Mouse (Mus musculus): ENCODE data around the gene Tsr2. TPM values are rescaled to one million over a fixed set of nuclear protein-coding genes. Genes with fewer than 3 reads are reported as not detected.

Gene Tsr2
- polyA plus RNA-seq, 1 experiment from 2014 or later, result 38.3 TPM

DNA sequence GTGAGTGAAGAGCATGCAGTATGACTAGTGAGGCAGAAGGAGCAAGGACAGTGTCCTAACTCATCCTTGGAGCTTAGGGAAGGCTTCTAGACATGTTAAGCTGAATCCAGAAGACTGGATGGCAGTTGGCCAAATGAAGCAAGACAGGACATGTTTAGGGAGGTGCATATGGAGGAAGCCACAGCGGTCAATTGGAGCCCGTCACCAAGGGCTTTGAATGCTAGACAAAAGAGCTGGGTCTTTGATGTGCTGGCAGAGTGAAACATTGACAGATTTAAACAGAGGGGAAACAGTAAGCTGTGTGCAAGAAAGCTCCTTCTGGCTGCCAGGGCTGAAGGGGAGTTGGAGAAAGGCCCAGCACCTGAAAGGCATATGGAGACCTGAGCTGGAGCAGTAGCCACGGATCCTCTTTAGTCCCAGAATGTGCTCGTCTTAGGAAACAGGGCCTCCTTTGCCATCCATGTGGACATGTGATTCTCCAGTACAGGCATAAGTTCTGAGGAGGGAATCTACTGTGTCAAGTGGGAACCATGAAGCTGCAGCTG is 19.3 kb downstream of the Tsr2 start:
- no peaks in the 10 kb centered on the region for H3K27me3 ChIP-seq (replicated peaks; ENCODE audit: control insufficient read depth, insufficient read depth, low read length)
- H3K36me3 ChIP-seq (ENCODE audit: control insufficient read depth, insufficient read depth), result peaks cover under 1% of the 10 kb centered on the region
- H3K9me3 ChIP-seq (ENCODE audit: control insufficient read depth, low read length), result no peaks in the 10 kb centered on the region
- peak; percentile 62 for ATAC-seq
- H3K4me2 ChIP-seq (ENCODE audit: low read length), result no peak overlapping the region
- H3K4me1 ChIP-seq (replicated peaks; ENCODE audit: control insufficient read depth, insufficient read depth, low read length), result no peaks in the 10 kb centered on the region
- H3K9ac ChIP-seq (replicated peaks; ENCODE audit: low read depth, low read length), result no peak overlapping the region
- 52% methylated on average over 4 of the region's 4 CpGs for WGBS
- no peak overlapping the region for H3K27ac ChIP-seq (ENCODE audit: low read length)
- no peak overlapping the region for H3K4me3 ChIP-seq (replicated peaks; ENCODE audit: low read length)

DNA sequence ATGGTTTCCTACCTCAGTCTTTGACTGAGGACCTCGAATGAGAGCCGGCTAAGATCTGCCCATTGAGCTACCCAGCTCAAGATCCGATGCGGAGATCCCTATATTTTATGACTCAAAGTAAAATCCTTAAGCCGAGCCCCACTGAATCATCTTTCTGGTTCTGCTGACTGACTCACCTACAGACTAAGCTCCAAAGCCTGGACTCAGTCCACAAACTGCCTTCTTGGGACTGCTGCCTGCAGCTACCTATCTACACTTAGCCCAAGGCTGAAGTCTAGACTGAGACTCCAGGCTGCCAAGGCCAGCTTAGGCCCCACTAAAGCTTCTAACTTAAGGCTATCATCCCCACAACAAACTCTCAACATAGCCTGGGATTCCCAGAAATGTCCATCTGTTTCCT is 20.3 kb downstream of the Tsr2 start:
- Histone ChIP-seq H3K4me3 (replicated peaks; ENCODE audit: low read length) (no peak overlapping the region), H3K4me1 (replicated peaks; ENCODE audit: control insufficient read depth, insufficient read depth, low read length) (no peaks in the 10 kb centered on the region), H3K27me3 (replicated peaks; ENCODE audit: control insufficient read depth, insufficient read depth, low read length) (no peaks in the 10 kb centered on the region), H3K36me3 (ENCODE audit: control insufficient read depth, insufficient read depth) (peaks cover 2% of the 10 kb centered on the region), H3K9ac (replicated peaks; ENCODE audit: low read depth, low read length) (no peak overlapping the region), H3K9me3 (ENCODE audit: control insufficient read depth, low read length) (no peaks in the 10 kb centered on the region), H3K27ac (ENCODE audit: low read length) (no peak overlapping the region), H3K4me2 (ENCODE audit: low read length) (no peak overlapping the region)
- no peak for ATAC-seq
- 96% methylated on average over 5 of the region's 5 CpGs for WGBS

GRCm38 (mm10) chrX:151067876-151068275 is 28.5 kb downstream of the Tsr2 start:
- Histone ChIP-seq H3K4me3 (replicated peaks; ENCODE audit: low read length) (no peak overlapping the region), H3K9ac (replicated peaks; ENCODE audit: low read depth, low read length) (no peak overlapping the region), H3K36me3 (ENCODE audit: control insufficient read depth, insufficient read depth) (peaks cover 8% of the 10 kb centered on the region), H3K4me2 (ENCODE audit: low read length) (no peak overlapping the region), H3K9me3 (ENCODE audit: control insufficient read depth, low read length) (no peaks in the 10 kb centered on the region), H3K27ac (ENCODE audit: low read length) (no peak overlapping the region), H3K4me1 (replicated peaks; ENCODE audit: control insufficient read depth, insufficient read depth, low read length) (no peaks in the 10 kb centered on the region), H3K27me3 (replicated peaks; ENCODE audit: control insufficient read depth, insufficient read depth, low read length) (no peaks in the 10 kb centered on the region)
- no peak for ATAC-seq
- 90% methylated on average over 5 of the region's 5 CpGs for WGBS

- ATAC-seq, result no peak
- H3K4me3 ChIP-seq (replicated peaks; ENCODE audit: low read length), result no peak overlapping the region
- WGBS, result 88% methylated on average over 7 of the region's 7 CpGs
Observed at GRCm38 (mm10) chrX:151066071-151066666, 30.2 kb downstream of the Tsr2 start.

DNA sequence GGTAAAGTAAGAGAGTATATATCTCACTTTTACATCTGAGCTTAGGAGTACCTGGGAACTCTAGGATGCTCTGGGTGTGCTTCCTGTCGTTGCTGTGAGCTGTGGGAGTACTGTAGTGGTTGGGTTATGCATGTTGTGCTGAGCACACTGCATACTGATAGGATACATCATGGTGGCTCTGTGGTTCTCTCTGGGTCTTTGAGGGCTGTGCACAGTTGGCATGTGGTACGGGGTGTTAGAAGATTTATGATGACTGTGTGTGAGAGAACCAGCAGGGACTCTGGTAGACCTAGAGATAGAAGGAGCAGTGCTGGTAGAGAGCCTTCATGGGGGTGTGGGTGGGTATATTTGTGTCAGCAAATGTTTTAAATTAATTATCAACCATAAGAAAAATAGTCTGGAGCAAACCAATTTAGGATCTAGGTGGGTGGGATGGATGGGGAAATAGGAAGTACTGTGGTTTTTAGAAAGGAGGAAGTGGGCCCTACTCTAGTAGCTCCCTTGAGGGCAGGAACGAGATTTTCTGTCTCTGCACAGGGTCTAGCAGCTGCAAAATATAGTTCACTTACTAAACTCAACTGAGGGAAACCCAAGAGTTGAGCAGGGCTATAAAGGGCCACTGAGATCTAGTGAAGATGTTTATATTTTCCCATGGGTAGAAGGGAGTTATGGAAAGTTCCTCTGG is 34.6 kb downstream of the Tsr2 start:
- Histone ChIP-seq H3K4me2 (ENCODE audit: low read length) (no peak overlapping the region), H3K36me3 (ENCODE audit: control insufficient read depth, insufficient read depth) (no peaks in the 10 kb centered on the region), H3K4me1 (replicated peaks; ENCODE audit: control insufficient read depth, insufficient read depth, low read length) (no peaks in the 10 kb centered on the region), H3K27ac (ENCODE audit: low read length) (no peak overlapping the region), H3K27me3 (replicated peaks; ENCODE audit: control insufficient read depth, insufficient read depth, low read length) (no peaks in the 10 kb centered on the region), H3K4me3 (replicated peaks; ENCODE audit: low read length) (no peak overlapping the region), H3K9me3 (ENCODE audit: control insufficient read depth, low read length) (no peaks in the 10 kb centered on the region), H3K9ac (replicated peaks; ENCODE audit: low read depth, low read length) (no peak overlapping the region)
- WGBS, result 88% methylated on average over 3 of the region's 3 CpGs
- no peak for ATAC-seq

More at GRCm38 (mm10) chrX:151066071-151066666, 30.2 kb downstream of the Tsr2 start:
- no peak overlapping the region for H3K27ac ChIP-seq (ENCODE audit: low read length)
- H3K9ac ChIP-seq (replicated peaks; ENCODE audit: low read depth, low read length), result no peak overlapping the region
- H3K4me1 ChIP-seq (replicated peaks; ENCODE audit: control insufficient read depth, insufficient read depth, low read length), result no peaks in the 10 kb centered on the region
- H3K36me3 ChIP-seq (ENCODE audit: control insufficient read depth, insufficient read depth), result peaks cover 6% of the 10 kb centered on the region
- H3K27me3 ChIP-seq (replicated peaks; ENCODE audit: control insufficient read depth, insufficient read depth, low read length), result no peaks in the 10 kb centered on the region
- H3K4me2 ChIP-seq (ENCODE audit: low read length), result no peak overlapping the region
- H3K9me3 ChIP-seq (ENCODE audit: control insufficient read depth, low read length), result no peaks in the 10 kb centered on the region

DNA sequence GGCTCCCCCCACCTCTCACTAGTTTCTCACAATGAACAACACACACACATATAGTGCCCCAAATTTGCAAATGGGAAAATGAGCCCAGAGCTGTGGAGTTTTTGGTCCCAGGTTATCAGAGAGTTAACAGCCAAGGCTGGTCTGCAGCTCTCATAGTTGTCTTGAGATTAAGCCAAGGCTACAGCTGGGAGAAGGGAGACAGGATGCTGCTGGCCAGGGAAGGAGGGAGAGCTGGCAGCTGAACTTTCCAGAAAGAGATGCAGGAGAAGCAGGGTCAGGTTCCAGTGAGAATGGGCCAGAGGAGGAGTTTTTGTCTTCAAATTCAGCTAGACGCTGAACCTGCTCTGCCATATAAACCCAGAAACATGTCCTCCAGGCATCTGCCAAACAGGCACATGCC is 37.0 kb downstream of the Tsr2 start:
- Histone ChIP-seq H3K27ac (ENCODE audit: low read length) (no peak overlapping the region), H3K9me3 (ENCODE audit: control insufficient read depth, low read length) (no peaks in the 10 kb centered on the region), H3K27me3 (replicated peaks; ENCODE audit: control insufficient read depth, insufficient read depth, low read length) (no peaks in the 10 kb centered on the region), H3K4me3 (replicated peaks; ENCODE audit: low read length) (no peak overlapping the region), H3K36me3 (ENCODE audit: control insufficient read depth, insufficient read depth) (no peaks in the 10 kb centered on the region), H3K9ac (replicated peaks; ENCODE audit: low read depth, low read length) (no peak overlapping the region), H3K4me1 (replicated peaks; ENCODE audit: control insufficient read depth, insufficient read depth, low read length) (peaks cover 2% of the 10 kb centered on the region), H3K4me2 (ENCODE audit: low read length) (no peak overlapping the region)
- ATAC-seq, result no peak
- 85% methylated on average over 1 of the region's 1 CpGs for WGBS

DNA sequence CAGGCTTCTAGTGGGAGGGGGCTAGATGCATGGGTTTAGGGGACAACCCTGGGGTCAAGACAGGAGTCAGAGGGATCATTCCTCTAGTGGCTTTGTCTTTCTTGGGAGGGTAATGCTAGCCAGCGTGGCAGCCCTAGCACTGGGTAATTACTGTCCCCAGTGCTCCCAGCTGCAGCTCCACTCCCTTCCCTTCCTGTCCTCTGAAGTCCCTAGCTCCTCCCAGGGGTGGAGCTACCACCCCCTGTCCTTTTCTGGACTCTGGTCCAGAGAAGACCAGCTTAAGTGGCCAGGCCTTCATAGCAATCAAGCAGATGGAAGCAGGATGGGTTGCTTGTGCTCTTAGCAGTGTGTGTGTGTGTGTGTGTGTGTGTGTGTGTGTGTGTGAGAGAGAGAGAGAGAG is 40.8 kb downstream of the Tsr2 start:
- no peaks in the 10 kb centered on the region for H3K9me3 ChIP-seq (ENCODE audit: control insufficient read depth, low read length)
- no peak overlapping the region for H3K9ac ChIP-seq (replicated peaks; ENCODE audit: low read depth, low read length)
- no peak overlapping the region for H3K27ac ChIP-seq (ENCODE audit: low read length)
- 25% methylated on average over 1 of the region's 1 CpGs for WGBS
- no peak overlapping the region for H3K4me2 ChIP-seq (ENCODE audit: low read length)
- H3K36me3 ChIP-seq (ENCODE audit: control insufficient read depth, insufficient read depth), result no peaks in the 10 kb centered on the region
- H3K4me3 ChIP-seq (replicated peaks; ENCODE audit: low read length), result no peak overlapping the region
- no peaks in the 10 kb centered on the region for H3K27me3 ChIP-seq (replicated peaks; ENCODE audit: control insufficient read depth, insufficient read depth, low read length)
- H3K4me1 ChIP-seq (replicated peaks; ENCODE audit: control insufficient read depth, insufficient read depth, low read length), result peaks cover 3% of the 10 kb centered on the region
- ATAC-seq, result no peak

GRCm38 (mm10) chrX:151054489-151054888 is 41.9 kb downstream of the Tsr2 start:
- WGBS, result 81% methylated on average over 5 of the region's 6 CpGs
- H3K4me1 ChIP-seq (replicated peaks; ENCODE audit: control insufficient read depth, insufficient read depth, low read length), result peaks cover 9% of the 10 kb centered on the region
- no peaks in the 10 kb centered on the region for H3K9me3 ChIP-seq (ENCODE audit: control insufficient read depth, low read length)
- no peak overlapping the region for H3K4me3 ChIP-seq (replicated peaks; ENCODE audit: low read length)
- no peak overlapping the region for H3K4me2 ChIP-seq (ENCODE audit: low read length)
- no peak overlapping the region for H3K9ac ChIP-seq (replicated peaks; ENCODE audit: low read depth, low read length)
- ATAC-seq, result no peak
- H3K27ac ChIP-seq (ENCODE audit: low read length), result no peak overlapping the region
- no peaks in the 10 kb centered on the region for H3K27me3 ChIP-seq (replicated peaks; ENCODE audit: control insufficient read depth, insufficient read depth, low read length)
- no peaks in the 10 kb centered on the region for H3K36me3 ChIP-seq (ENCODE audit: control insufficient read depth, insufficient read depth)

GRCm38 (mm10) chrX:151050337-151050736 is 46.0 kb downstream of the Tsr2 start:
- peaks cover 23% of the 10 kb centered on the region for H3K4me1 ChIP-seq (replicated peaks; ENCODE audit: control insufficient read depth, insufficient read depth, low read length)
- H3K4me3 ChIP-seq (replicated peaks; ENCODE audit: low read length), result no peak overlapping the region
- H3K9me3 ChIP-seq (ENCODE audit: control insufficient read depth, low read length), result no peaks in the 10 kb centered on the region
- H3K27ac ChIP-seq (ENCODE audit: low read length), result no peak overlapping the region
- H3K27me3 ChIP-seq (replicated peaks; ENCODE audit: control insufficient read depth, insufficient read depth, low read length), result no peaks in the 10 kb centered on the region
- H3K36me3 ChIP-seq (ENCODE audit: control insufficient read depth, insufficient read depth), result no peaks in the 10 kb centered on the region
- WGBS, result 53% methylated on average over 7 of the region's 7 CpGs
- H3K4me2 ChIP-seq (ENCODE audit: low read length), result no peak overlapping the region
- no peak overlapping the region for H3K9ac ChIP-seq (replicated peaks; ENCODE audit: low read depth, low read length)
- no peak for ATAC-seq

Measured in forebrain, embryonic 16.5 days (tissue).